Comparison of ENCODE assay signal across 8 mouse cellular contexts in the genomic region with DNA sequence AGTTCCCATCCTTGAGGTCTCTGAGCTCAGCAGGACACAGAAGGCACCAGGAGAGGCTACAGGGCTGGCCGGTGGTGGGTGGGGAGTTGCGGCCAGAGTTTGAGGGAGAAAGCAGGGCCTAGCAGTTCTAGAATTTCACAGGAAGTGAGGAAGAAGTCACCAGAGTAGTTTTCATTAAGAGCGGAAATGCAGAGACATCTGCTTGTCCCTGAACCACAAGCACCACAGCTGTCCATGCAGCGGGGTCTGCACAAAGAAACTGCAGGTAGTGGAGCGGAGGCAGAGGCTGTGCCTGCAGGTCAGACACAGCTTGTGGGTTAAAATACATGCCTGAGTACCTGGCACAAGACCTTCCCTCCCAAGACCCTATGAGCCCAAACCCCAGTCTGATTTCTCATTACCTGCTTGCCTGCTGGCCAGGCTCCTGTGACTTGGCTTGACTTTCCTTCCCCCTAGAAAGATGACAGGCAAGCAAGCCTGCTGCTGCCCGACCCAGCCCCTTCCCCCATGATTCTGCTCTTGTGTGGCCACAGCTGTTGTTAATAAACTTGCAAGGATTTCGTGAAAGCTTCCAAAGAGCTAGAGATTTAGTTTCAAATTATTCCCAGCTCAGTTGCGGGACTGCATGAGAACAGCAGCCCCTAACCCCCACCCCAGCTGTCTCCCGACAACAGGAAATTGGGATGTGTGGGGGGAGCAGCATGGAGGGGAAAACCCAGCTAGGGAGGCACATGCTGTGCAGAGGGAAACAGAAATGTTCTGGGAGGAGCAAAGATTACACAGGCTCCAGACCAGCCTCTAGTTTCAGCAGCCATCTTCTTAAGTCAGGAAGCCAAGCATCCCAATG. TPM values are rescaled to one million over a fixed set of nuclear protein-coding genes. Genes with fewer than 3 reads are reported as not detected.
A peak's percentile ranks its signal among the peaks of the same experiment; 100 is the strongest.
DNase-seq lines count a peak whose midpoint lies in the region; ATAC-seq and TF ChIP-seq lines count a peak whose summit lies in the region.

No protein-coding gene starts in this region.

- H3K9ac ChIP-seq in heart, postnatal 0 days (replicated peaks; ENCODE audit: low read depth, low read length) = no peak overlapping the region

- peaks cover 32% of the 10 kb centered on the region for H3K36me3 ChIP-seq in embryonic facial prominence, embryonic 10.5 days (replicated peaks)
- peaks cover 17% of the 10 kb centered on the region; the same call in 1 of the 2 replicates for H3K36me3 ChIP-seq in heart, postnatal 0 days (replicated peaks; ENCODE audit: control insufficient read depth, insufficient read depth, low read length)
- H3K36me3 ChIP-seq in midbrain, embryonic 10.5 days = peaks cover 32% of the 10 kb centered on the region

- H3K4me2 ChIP-seq in heart, postnatal 0 days (ENCODE audit: low read depth, low read length) = peak overlapping the region; percentile 21; the same call in 1 of the 2 replicates

- peak; percentile 70; the same call in 1 of the 2 replicates for ATAC-seq in heart, postnatal 0 days (ENCODE audit: insufficient read depth, low read depth)
- no peak for ATAC-seq in megakaryocyte progenitor cell, adult 5-6 weeks (replicated peaks; ENCODE audit: poor library complexity)

- H3K27me3 ChIP-seq in embryonic facial prominence, embryonic 10.5 days (replicated peaks; ENCODE audit: low read depth, poor library complexity, severe bottlenecking) = no peaks in the 10 kb centered on the region
- H3K27me3 ChIP-seq in heart, postnatal 0 days (ENCODE audit: control insufficient read depth, insufficient read depth, low read length) = no peaks in the 10 kb centered on the region
- H3K27me3 ChIP-seq in midbrain, embryonic 10.5 days (ENCODE audit: low read depth, poor library complexity, severe bottlenecking) = no peaks in the 10 kb centered on the region

- peaks cover 58% of the 10 kb centered on the region for H3K4me1 ChIP-seq in embryonic facial prominence, embryonic 10.5 days
- H3K4me1 ChIP-seq in heart, postnatal 0 days (ENCODE audit: control insufficient read depth, insufficient read depth) = peaks cover 13% of the 10 kb centered on the region; the same call in 1 of the 2 replicates
- peaks cover 23% of the 10 kb centered on the region for H3K4me1 ChIP-seq in midbrain, embryonic 10.5 days

- DNase-seq in gastrocnemius, postnatal 14 days = peak; percentile 64
- no peak for DNase-seq in gastrocnemius, adult 18-20 months (ENCODE audit: low spot score)
- DNase-seq in embryonic facial prominence, embryonic 10.5 days (ENCODE audit: low spot score) = peak; percentile 91
- DNase-seq in heart, postnatal 0 days (ENCODE audit: low spot score) = peak; percentile 64
- peak; percentile 40 to 67 for DNase-seq in layer of hippocampus, adult 18-20 months (ENCODE audit: low spot score in 2 of 2)
- DNase-seq in midbrain, embryonic 10.5 days (ENCODE audit: low spot score) = peak; percentile 53
- DNase-seq in Muller cell, postnatal 12 days (ENCODE audit: inconsistent ontology term) = no peak

- TF ChIP-seq EP300 in heart, postnatal 0 days (IDR thresholded peaks at IDR 0.05; ENCODE audit: low read depth) = 0 out of 2 replicates have a peak, but pooled peaks have one; percentile 39

- H3K9me3 ChIP-seq in embryonic facial prominence, embryonic 10.5 days = no peaks in the 10 kb centered on the region
- H3K9me3 ChIP-seq in heart, postnatal 0 days (replicated peaks; ENCODE audit: control insufficient read depth, low read length) = no peaks in the 10 kb centered on the region
- H3K9me3 ChIP-seq in midbrain, embryonic 10.5 days (replicated peaks) = no peaks in the 10 kb centered on the region

- peak overlapping the region; percentile 47 for H3K4me3 ChIP-seq in embryonic facial prominence, embryonic 10.5 days
- H3K4me3 ChIP-seq in heart, postnatal 0 days (ENCODE audit: low read depth, low read length) = no peak overlapping the region
- H3K4me3 ChIP-seq in midbrain, embryonic 10.5 days = peak overlapping the region; percentile 18; the same call in 1 of the 2 replicates

- peak overlapping the region; percentile 93 for H3K27ac ChIP-seq in embryonic facial prominence, embryonic 10.5 days (replicated peaks)
- peak overlapping the region; percentile 89 for H3K27ac ChIP-seq in heart, postnatal 0 days (ENCODE audit: low read depth)
- H3K27ac ChIP-seq in midbrain, embryonic 10.5 days (replicated peaks) = peak overlapping the region; percentile 83

- intact Hi-C loops in gastrocnemius, postnatal 14 days (cut with DNase I; ENCODE audit: low total_unique reads) = no loop called here

- TF ChIP-seq CTCF in heart, postnatal 0 days (IDR thresholded peaks at IDR 0.05; ENCODE audit: low read depth) = no peak

- WGBS in embryonic facial prominence, embryonic 10.5 days = 24% methylated on average over 9 of the region's 9 CpGs
- 42% methylated on average over 9 of the region's 9 CpGs for WGBS in heart, postnatal 0 days
- WGBS in midbrain, embryonic 10.5 days = 62% methylated on average over 9 of the region's 9 CpGs

RNA-seq across cellular contexts. Expression of a gene that starts 40.7 kb away (rescaled TPM):
- total RNA-seq in gastrocnemius, postnatal 14 days (2021) = 10 to 100 TPM; 52.2 to 72.9 TPM
- total RNA-seq in gastrocnemius, adult 18-20 months (2021) = 1 to 10 TPM; 3.7 to 8.5 TPM
- polyA plus RNA-seq in embryonic facial prominence, embryonic 10.5 days (2016; fragmentation: Nextera tagmentation; extraction: Ambion mirVana) = 759 and 790 TPM in 2 replicates
- 101 and 104 TPM in 2 replicates for total RNA-seq in heart, postnatal 0 days (2014; rRNA removed; ENCODE audit: low replicate concordance)
- 77.9 and 78.7 TPM in 2 replicates for polyA plus RNA-seq in heart, postnatal 0 days (2015; fragmentation: Nextera tagmentation; extraction: Ambion mirVana)
- 100 to 1,000 TPM; 165 to 188 TPM for total RNA-seq in layer of hippocampus, adult 18-20 months (2021)
- 675 and 709 TPM in 2 replicates for polyA plus RNA-seq in midbrain, embryonic 10.5 days (2016; fragmentation: Nextera tagmentation; extraction: Ambion mirVana)
- total RNA-seq in megakaryocyte progenitor cell, adult 5-6 weeks (2015) = 0.20 TPM in 1 of 2 replicates, not detected in the other
- total RNA-seq in megakaryocyte progenitor cell, adult 5-6 weeks (2017) = 0.10 TPM in 1 of 2 replicates, not detected in the other

Comparison
In these comparisons a context has a peak if more than half of its experiments do, and no peak if none do; other contexts are left out.
1. DNase-seq: peak in gastrocnemius, postnatal 14 days (single experiment), embryonic facial prominence, embryonic 10.5 days (single experiment), heart, postnatal 0 days (single experiment), layer of hippocampus, adult 18-20 months (2 of 2) and midbrain, embryonic 10.5 days (single experiment); none in gastrocnemius, adult 18-20 months (single experiment) and Muller cell, postnatal 12 days (single experiment).
2. RNA of a gene that starts 40.7 kb away (total RNA-seq): 165 to 188 TPM in layer of hippocampus, adult 18-20 months, 101 to 104 TPM in heart, postnatal 0 days and 52.2 to 72.9 TPM in gastrocnemius, postnatal 14 days; 3.7 to 8.5 TPM in gastrocnemius, adult 18-20 months and 0.10 to 0.20 TPM in megakaryocyte progenitor cell, adult 5-6 weeks; every median in the first group is over 4 times any median in the second.
3. Peak in every context shown above with its lines, with median percentiles within 50 percentile points of each other: H3K27ac ChIP-seq.